Mouse (Mus musculus): ENCODE measurements around the gene Actr5.

DNA sequence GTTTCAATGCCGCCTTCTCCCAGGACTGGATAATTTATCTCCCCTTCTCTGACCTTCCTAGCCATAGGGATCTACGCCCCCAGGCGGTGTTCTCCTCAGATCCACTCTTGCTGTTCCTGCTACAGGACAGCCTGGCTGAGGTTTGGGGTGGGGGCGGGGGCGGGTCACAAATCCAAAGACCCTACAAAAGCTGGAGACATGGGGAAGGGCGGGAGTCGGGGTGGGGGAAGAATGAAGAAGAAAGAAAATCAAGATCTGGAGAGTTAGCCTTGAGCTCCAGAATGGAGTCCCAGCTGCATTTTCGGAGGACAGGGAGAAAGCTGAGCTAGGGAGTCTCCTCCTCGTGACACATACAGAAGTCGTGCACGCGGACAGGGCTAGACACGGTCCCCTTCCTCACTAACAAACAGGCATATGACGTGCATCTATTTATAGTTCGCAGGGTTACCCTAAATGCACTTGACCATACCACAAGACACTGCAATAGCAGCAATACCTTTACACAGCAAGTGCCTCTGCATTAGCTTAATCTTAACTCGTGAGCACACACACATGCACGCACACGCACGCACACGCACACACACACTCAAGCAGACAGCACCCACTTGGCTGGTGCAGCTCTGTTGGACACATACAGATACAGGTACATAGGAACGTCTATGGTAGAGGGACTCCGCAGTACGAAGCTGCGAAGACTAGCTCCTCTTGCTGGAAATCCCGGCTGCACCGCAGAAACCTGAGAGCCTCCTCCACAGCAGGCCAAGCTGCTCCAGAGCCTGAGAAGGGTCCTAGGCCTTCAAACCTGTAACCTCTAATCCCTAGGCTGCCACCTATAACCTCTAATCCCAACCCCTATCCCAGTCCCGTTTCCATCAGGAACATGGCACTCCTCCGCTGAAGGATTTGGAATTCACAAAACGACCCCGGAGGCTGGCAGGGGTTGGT lies 12.7 kb upstream of the Actr5 start:
- no peak for TF ChIP-seq EP300 (IDR thresholded peaks at IDR 0.05; ENCODE audit: low read depth)
- no peak for TF ChIP-seq CTCF (IDR thresholded peaks at IDR 0.05; ENCODE audit: low read depth)

Data from liver, embryonic 14.5 days (tissue).